Mouse (Mus musculus) right cerebral cortex, postnatal 4 days (tissue): ENCODE measurements at regions not wholly inside any gene's neighbourhood (a gene's known extent, or its start where the extent isn't known, plus 50 kb on each side); places are given as distances from the start of the nearest gene placed in this dataset.

ENCODE experiments used
- DNase-seq: peaks from one replicate; pipeline ENCODE4 v3.0.0-alpha.2; 2022

GRCm38 (mm10) chr9:61554611-61555010 lies 182.4 kb downstream of the Tle3 start:
- DNase-seq: no peak

DNA sequence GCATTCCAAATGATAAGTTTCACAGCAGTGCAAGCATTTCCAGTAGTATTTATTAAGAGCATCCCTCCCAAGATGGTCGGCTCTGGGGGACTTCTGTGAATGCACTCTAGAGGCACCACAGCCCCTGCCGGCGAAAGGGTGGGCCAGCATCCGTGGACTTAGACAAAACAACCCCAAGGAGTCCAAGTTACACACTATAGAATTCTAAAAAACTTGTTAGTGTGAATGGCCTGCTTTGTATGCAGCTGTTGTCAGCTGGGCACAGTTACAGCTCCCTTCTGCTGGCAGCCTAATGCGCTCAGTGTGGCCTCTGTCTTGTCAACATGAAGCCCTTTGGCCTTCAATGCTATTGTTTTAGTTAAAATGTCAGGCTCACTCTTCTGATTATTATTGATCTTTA lies 181.5 kb downstream of the Tle3 start:
- DNase-seq: no peak

DNA sequence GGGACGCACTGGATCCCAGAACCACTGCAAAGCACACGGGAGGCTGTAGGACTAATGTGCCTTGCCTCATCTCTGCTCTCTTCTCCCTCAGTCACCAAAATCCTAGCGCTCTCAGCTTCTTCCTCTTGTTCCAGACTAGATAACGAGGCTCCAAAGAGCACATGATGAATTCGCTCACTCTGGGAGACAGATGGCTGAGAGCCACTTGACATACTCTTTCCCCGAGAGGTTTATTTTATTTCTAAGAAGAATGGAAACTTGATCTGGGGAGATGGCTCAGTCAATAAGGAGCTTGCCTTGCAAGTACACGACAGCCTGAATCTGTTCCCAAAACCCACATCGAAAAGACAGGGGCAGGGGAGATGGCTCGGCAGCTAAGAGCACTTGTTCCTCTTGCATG lies 179.2 kb downstream of the Tle3 start:
- DNase-seq: no peak

DNA sequence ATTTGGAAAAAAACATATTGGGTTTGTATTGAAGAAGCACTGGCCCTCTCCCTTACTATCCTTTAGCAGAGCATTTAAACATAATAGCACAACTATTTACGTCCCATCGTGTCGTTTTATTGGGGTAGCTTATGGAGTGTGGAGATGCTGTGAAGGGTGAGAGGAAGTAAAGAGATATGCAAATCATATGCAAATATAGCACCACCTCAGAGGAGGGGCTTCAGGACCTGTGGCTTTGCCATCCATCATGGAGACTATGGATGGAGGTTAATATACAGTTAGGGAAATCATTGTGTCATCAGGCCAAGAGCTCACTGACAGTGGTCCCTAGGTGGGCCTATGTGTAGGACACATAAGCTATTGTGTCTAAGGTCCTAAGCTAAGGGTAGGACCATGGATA lies 178.2 kb downstream of the Tle3 start:
- no peak for DNase-seq

- no peak for DNase-seq
These were observed 177.6 kb downstream of the Tle3 start for GRCm38 (mm10) chr9:61549692-61550241.

GRCm38 (mm10) chr9:61537316-61538189 lies 165.4 kb downstream of the Tle3 start:
- no peak for DNase-seq

DNA sequence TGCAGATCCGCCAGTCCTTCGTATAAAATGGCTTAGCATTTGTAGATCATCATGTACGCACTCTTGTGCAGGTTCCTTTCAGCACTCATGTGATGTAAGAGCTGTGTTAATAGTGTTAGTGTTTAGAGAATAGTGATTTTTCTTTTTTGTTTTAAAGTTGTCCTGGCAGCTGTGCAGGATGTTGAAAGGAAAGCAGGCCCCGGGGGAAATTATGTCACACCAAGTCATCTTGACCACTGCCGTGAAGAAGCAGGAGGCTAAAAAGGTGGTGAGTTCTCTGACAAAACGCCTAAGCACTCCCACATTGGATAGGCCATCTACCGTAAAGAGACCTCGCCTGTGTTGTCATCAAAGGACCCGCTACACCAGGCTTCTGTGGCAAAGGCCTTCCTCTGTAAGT lies 161.1 kb downstream of the Tle3 start:
- no peak for DNase-seq

GRCm38 (mm10) chr9:61530263-61531045 lies 158.3 kb downstream of the Tle3 start:
- DNase-seq: no peak

GRCm38 (mm10) chr9:61528286-61528865 lies 156.2 kb downstream of the Tle3 start:
- no peak for DNase-seq

DNA sequence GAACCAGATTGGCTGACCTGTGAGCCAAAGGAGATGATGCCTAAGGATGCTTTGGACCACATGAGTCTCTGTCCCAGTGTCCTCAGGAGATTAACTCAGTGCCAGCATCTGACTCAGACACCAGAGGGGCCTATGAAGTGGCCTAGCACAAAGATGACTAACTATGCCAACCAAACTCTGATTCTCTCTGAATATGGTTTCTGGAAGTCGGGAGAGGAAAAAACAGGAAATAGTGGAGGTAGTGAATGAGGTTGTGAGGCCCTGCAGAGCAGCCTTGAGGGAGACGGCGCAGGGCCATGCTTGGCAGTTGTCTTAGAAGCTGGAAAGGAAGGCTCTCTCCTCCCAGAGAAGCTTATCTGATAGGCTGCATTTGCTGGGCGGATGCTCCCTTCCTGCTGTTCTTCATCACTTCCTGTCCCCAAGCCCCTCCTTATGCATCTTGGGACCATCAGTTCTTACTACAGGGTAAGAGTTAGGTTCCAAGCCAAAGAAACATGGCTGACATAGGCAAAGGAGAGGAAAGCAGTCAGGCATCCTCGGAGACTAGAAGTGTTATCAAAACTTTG lies 155.4 kb downstream of the Tle3 start:
- DNase-seq: no peak

GRCm38 (mm10) chr9:61520136-61520535 lies 148.0 kb downstream of the Tle3 start:
- DNase-seq: no peak

GRCm38 (mm10) chr9:61517906-61518305 lies 145.7 kb downstream of the Tle3 start:
- DNase-seq: peak; percentile 21

GRCm38 (mm10) chr9:61511436-61511835 lies 139.3 kb downstream of the Tle3 start:
- no peak for DNase-seq

- peak; percentile 50 for DNase-seq
These were observed 138.2 kb downstream of the Tle3 start for GRCm38 (mm10) chr9:61510217-61510893.

DNA sequence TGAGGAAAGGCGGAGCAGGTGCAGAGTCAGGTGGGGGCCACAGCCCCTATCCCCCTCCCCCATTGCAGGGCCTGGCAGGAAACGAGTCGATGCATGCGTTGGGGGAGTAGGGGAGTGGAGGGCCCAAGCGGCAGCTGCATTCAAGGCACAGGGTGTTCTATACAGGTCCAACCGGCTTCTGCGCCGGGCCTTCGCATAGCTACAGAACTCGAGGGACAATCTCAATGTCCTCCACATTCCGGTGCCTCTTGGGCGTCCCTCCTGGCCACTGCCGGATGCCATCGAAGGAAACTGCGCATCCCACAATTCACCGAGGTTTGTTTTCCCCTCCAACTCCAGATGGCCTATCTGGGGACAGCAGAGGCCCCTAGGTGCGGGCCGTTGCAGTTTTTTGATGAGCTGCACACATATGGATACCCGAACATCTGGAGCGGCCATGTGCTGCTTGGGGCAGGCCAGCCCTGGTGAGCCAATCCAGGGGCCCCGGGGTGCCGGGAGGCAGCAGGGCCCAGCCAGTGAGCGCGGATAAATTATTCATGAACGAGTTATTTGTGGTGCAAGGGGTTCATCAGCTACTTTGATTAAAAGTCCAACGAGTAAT lies 137.5 kb downstream of the Tle3 start:
- DNase-seq: peak; percentile 23

- DNase-seq: no peak
These were observed 136.9 kb downstream of the Tle3 start for GRCm38 (mm10) chr9:61509091-61509490.

DNA sequence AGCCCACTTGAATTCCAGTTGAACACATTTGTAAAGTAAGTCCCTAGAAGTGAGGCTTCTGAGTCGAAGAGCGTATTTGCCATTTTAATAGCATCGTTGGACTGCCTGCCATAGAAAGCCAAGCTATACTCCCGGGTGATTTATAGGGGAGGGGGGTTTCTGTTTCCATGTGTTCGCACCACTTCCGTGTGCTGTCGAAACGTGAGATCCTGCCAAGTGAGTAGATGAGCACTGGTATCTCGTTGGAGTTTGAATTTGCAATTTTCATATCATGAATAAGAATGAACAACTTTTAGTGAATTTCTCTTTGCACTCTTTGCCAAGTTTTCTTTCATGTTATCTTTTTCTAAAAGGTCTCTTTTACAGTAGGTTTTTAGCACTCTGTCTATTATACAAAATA lies 128.7 kb downstream of the Tle3 start:
- DNase-seq: no peak

DNA sequence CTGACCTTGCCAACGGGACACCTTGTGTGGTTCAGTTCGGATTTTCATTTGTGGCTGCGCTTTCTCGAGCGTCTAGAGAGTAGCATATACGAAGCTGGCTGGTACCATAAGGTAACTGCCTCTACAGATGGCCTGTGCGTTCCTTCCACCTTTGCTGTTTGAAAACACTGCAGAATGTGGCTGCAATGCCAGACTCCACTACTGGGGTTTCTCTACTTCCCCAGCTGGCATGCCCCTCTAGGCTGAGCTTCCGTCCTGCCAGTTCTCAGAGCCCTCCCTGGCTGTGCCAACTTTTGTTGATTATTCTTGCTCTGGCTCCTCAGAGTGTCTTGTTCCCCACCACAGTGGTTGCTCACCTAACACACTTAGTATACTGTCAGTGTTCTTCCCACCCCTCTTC lies 120.7 kb downstream of the Tle3 start:
- DNase-seq: no peak

DNA sequence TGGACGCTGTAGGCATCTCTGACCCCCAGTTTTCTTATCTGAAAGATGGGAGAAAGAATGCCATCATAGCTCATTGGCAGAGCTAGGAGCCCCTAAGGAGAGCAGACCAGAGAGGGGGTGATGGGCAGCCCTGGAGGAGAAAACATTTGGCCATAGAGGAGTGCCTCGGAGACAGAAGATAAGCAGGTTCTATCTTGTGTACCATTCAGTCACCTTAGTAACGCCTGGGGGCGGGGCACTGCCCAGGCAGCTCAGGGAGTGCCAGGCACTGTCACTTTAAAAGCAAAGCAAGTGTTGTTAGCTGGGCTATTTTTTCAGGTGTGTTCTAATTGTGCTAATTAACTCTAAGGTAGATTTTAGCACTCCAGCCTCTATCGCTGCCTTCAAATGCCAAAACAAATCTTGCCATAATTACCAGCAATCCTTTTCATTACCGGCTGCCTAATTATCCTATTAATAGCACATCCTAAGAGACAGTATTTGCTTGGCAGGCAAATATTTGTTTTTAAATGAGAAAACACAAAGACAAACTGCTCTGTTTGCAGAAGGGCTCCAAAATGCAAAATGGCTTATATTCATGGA lies 119.1 kb downstream of the Tle3 start:
- no peak for DNase-seq

DNA sequence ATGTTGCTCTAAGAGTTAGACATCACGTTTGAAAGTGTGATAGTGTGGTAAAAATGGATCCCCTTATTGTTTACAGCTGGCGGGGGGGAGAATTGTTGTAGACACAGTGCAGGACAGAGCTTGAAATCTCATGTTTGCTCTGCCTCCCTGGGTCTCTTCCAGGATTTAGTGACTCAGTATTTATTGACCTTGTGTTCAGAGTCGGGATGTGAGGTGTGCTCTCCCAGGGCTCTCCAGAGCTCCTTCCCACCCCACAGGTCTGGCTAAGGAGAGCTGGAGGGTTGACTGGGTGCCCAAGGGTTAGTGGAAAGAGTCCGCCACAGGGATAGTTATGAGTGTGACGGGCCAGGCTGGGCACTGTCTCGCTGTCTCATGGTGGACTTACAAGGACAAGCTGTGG lies 117.8 kb downstream of the Tle3 start:
- DNase-seq: no peak

DNA sequence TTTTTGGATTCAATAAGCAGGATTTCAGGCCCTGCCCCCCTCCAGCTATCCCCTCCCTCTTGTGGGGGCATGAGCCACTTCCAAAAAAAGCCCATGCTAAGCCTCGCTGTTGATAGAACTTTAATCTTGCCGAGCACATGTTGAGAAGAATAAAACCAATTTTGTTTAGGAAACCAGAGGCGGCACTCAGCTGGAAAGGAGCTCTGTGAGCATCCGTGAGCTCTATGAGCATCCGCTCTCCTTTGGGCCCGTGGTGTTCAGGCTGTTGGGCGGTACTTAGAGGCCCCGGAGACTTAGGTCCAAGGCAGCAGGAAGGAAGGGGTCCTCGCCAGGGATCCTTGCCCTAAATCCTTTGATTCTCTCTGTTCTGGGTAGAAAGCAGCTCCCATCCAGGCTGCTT lies 117.0 kb downstream of the Tle3 start:
- no peak for DNase-seq

GRCm38 (mm10) chr9:61487824-61488223 lies 115.7 kb downstream of the Tle3 start:
- no peak for DNase-seq
